Mouse (Mus musculus): ENCODE measurements at regions not wholly inside any gene's neighbourhood (a gene's known extent, or its start where the extent isn't known, plus 50 kb on each side); places are given as distances from the start of the nearest gene placed in this dataset.
A peak's percentile ranks its signal among the peaks of the same experiment; 100 is the strongest.
"Not testable (repeated sequence)": the region's sequence is repeated elsewhere in the genome, so short reads cannot be mapped to it uniquely, and the experiment has no call there.

DNA sequence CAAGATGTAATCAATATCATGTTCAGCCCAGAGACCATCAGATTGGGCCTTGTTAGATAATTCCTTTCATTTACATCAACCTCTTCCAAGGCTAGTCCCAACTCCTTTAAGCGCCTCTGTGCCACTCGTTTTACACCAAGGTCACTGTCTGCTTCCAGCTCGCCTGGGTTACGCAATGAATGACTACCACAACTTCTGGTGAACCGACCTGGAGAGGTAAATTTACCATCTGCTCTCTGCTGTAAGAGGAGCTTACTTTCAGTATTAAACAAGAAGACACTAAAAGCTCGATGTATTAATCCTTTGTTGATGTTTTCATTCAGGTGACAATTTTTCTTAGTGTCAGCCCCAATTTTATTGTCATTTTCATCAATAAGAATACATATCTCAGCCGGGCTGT, 51.7 kb upstream of the Fam174b start:
- DNase-seq (ENCODE audit: low read depth, low spot score), result no peak

DNA sequence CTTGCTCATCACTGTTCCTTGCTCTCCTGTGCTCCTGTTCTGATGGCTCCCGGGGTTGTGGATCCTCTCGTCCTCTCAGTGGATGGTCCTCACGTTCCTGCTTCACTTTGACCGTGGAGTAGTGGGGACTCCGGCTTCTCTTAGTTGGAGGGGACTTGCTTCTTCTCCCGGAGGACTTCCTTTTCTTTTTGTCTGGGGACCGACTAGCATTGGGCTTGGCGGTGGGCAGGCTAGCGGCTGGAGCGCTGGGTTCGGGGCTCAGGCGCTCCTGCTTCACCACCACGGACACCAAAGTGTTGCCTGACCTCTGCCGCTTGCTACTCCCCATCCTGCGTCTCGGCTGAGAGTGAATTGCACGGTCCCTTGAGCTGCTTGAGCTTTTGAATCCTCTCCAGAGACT, 53.9 kb upstream of the Fam174b start:
- peak; percentile 43 for DNase-seq (ENCODE audit: low read depth, low spot score)

DNA sequence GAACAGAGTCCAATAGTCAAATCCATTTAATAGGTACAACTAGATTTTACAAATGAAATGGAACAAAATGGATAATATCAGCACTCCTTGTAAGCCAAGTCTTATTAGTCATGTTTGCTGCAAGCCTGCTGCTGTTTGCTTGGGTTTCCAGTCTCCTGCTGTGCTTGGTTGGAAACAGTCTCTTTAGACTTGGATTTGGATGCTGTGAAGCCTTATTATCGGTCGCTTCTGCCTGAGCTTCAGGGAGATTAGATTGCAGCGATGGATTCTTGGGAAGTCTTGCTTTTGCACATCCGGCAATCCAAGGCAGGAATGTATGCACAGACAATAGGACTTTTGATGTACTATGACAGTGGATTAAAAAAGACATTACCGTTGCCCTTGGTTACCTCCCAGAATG, 57.3 kb upstream of the Fam174b start:
- peak; percentile 56 for DNase-seq (ENCODE audit: low read depth, low spot score)

- DNase-seq (ENCODE audit: low read depth, low spot score), result no peak
Observed at GRCm38 (mm10) chr7:73670598-73670997, 69.5 kb upstream of the Fam174b start.

- no peak for DNase-seq (ENCODE audit: low read depth, low spot score)
Observed at GRCm38 (mm10) chr7:73668791-73669190, 71.3 kb upstream of the Fam174b start.

- no peak for DNase-seq (ENCODE audit: low read depth, low spot score)
Observed at GRCm38 (mm10) chr7:73666921-73667675, 73.0 kb upstream of the Fam174b start.

GRCm38 (mm10) chr7:73664962-73665361, 75.1 kb upstream of the Fam174b start:
- DNase-seq (ENCODE audit: low read depth, low spot score), result no peak

- no peak for DNase-seq (ENCODE audit: low read depth, low spot score)
Observed at GRCm38 (mm10) chr7:73662536-73662935, 77.6 kb upstream of the Fam174b start.

- DNase-seq (ENCODE audit: low read depth, low spot score), result no peak
Observed at GRCm38 (mm10) chr7:73661901-73662300, 78.2 kb upstream of the Fam174b start.

DNA sequence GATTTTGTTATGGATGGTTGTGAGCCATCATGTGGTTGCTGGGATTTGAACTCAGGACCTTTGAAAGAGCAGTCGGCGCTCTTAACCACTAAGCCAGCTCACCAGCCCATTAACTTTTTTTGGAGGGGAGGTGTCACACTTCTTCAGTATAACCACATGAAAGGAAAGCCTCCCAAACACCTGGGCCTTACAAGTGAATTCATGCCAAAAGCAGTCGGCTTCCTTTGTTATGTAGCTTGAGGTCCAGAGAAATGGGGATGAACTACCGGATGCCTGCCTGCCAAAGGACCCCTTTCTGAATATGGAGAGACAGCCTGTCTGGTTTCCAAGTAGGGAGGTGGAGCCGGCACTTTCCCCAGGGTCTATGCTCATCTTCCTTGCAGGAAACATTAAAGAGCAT, 80.6 kb upstream of the Fam174b start:
- DNase-seq (ENCODE audit: low read depth, low spot score), result peak; percentile 91

GRCm38 (mm10) chr7:73657283-73657682, 82.8 kb upstream of the Fam174b start:
- DNase-seq (ENCODE audit: low read depth, low spot score), result no peak

- not testable (repeated sequence) for DNase-seq (ENCODE audit: low read depth, low spot score)
Observed at GRCm38 (mm10) chr7:73656424-73656795, 83.7 kb upstream of the Fam174b start.

GRCm38 (mm10) chr7:73655787-73656423, 84.2 kb upstream of the Fam174b start:
- DNase-seq (ENCODE audit: low read depth, low spot score), result peak; percentile 75

DNA sequence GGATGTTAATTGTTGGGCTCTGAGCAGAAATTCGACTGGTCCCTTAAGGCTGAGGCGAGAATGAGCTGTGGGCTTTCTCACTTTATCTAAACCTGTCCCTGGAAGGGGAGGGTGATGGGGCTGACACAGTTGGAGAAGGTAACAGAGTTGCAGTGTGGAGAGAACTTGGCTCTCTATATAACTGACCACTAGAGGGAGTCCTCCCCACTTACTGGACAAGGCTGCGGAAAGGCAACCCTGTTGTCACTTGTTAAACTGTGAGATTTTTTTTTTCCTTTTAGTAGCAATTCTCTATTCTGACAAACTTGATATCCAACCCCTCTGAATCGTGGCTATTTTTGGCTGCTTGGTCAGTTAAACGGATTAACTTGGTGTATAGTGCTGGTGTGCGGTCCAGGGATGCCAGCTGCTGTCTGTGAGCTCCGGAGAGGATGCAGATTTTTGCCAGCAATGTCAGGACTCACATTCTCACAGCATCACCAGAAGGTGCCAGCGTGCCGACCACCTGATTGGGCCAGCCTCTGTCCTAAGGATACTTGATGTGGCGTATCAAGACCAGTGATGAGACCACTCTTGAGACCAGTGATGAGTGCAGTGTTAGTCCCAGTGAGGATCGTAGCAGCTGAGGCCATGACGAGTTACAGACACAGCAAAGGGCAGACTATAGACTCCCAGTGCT, 85.8 kb upstream of the Fam174b start:
- DNase-seq (ENCODE audit: low read depth, low spot score), result peak; percentile 74

- DNase-seq (ENCODE audit: low read depth, low spot score), result no peak
Observed at GRCm38 (mm10) chr7:73650909-73651308, 89.2 kb upstream of the Fam174b start.

DNA sequence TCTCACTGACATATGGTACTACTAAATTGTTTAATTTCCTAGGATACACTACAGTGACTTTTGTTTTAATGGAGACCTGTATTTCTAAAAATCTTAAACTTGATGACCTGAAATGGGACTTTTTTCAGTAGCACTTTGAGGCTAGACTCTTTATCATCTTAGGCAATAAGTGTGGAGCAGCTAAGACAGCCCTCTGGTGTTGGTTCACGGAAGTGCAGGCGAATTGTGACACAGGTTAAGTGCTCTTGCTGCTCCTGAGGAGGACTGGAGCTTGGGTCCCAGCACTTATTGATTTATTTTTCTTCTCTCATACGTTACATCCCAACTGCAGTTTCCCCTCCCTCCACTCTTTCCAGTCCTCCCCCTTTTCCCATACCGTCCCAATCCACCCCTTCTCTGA, 92.1 kb upstream of the Fam174b start:
- peak; percentile 93 for DNase-seq (ENCODE audit: low read depth, low spot score)

DNA sequence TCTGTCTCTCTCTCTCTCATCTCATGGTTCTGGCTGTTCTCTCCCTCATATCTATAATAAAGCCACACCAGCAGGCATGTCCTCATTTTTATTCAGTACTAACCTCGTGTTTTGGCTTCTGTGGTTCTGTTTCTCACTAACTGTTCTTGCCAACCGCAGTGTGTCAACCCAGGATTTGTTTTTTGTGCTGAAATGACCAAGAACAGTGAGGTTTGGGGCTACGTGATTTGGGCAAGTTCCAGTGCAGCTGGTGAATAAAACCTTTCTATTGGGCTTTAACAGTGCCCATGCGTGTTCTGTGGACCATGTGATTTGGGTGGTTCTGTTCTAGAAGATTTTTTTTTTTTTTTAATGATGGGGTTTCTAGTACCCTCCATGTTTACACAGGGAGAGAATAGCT, 93.0 kb upstream of the Fam174b start:
- DNase-seq (ENCODE audit: low read depth, low spot score), result no peak

- peak; percentile 67 for DNase-seq (ENCODE audit: low read depth, low spot score)
Observed at GRCm38 (mm10) chr7:73646711-73647110, 93.4 kb upstream of the Fam174b start.

DNA sequence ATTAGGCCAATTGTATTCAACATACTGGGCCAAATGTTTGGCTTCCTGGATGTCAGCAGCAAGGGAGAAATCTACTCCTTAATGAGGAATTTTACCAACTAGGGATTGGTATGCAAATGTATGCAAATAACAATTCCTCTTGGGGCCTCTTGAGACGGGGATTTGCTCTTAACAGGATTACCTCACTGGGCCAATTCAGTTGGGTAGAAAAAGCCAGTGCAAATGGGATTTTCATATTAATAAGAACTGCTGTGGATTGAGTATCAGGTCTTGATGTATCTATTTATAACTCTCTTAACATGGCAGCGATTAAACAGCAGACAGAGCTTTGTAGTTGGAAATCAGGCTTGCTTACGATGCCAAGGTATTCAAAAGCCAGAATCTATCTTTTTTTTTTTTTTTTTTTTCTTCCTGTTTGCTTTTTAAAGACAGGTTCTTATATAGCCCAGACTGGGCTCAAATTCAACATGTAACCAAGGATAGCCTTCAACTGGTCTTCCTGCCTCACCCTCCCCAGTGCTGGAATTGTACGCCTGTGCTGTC, 95.7 kb upstream of the Fam174b start:
- DNase-seq (ENCODE audit: low read depth, low spot score), result peak; percentile 48

GRCm38 (mm10) chr7:73643993-73644335, 96.1 kb upstream of the Fam174b start:
- DNase-seq (ENCODE audit: low read depth, low spot score), result no peak

GRCm38 (mm10) chr7:73643306-73643992, 96.7 kb upstream of the Fam174b start:
- DNase-seq (ENCODE audit: low read depth, low spot score), result peak; percentile 58

DNA sequence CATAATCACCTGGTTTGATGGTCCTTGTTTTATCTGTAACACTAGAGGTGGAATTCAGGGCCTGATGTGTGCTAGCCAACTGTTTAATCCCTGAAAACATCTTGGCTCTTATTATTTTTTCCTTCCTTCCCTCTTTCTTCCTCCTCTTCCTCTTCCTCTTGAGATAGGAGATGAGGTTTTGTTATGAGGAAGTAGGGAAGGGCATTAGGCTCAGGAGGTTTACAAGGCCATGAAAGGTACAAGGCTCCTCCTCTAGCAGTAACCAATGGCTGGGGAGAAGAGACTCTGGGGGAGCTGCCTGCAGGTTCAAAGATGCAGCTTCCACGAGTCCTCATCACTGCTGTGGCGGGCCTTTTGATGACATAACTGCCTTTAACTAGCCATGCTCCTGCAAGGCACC, 98.6 kb upstream of the Chd2 start:
- no peak for DNase-seq (ENCODE audit: low read depth, low spot score)
